7 mouse cellular contexts compared by ENCODE assay signal in genomic region chr4:44981974-44982287, GRCm38 (mm10). TPM values are rescaled to one million over a fixed set of nuclear protein-coding genes. Genes with fewer than 3 reads are reported as not detected.
DNase-seq lines count a peak whose midpoint lies in the region; ATAC-seq lines count a peak whose summit lies in the region.

No protein-coding gene starts in this region.

- no peaks in the 10 kb centered on the region for H3K36me3 ChIP-seq in lung, embryonic 16.5 days (ENCODE audit: control insufficient read depth, insufficient read depth, low read length)
- peaks cover 5% of the 10 kb centered on the region; the same call in 1 of the 2 replicates for H3K36me3 ChIP-seq in forebrain, embryonic 12.5 days (replicated peaks)
- H3K36me3 ChIP-seq in stomach, embryonic 15.5 days, result no peaks in the 10 kb centered on the region

- H3K4me1 ChIP-seq in lung, embryonic 16.5 days (replicated peaks; ENCODE audit: control insufficient read depth, insufficient read depth, low read length), result peaks cover 20% of the 10 kb centered on the region
- H3K4me1 ChIP-seq in forebrain, embryonic 12.5 days, result peaks cover 14% of the 10 kb centered on the region
- peaks cover 23% of the 10 kb centered on the region for H3K4me1 ChIP-seq in stomach, embryonic 15.5 days

- peak overlapping the region; percentile 88 for H3K4me2 ChIP-seq in lung, embryonic 16.5 days (ENCODE audit: low read depth, low read length)
- peak overlapping the region; percentile 94 for H3K4me2 ChIP-seq in forebrain, embryonic 12.5 days
- peak overlapping the region; percentile 95 for H3K4me2 ChIP-seq in stomach, embryonic 15.5 days

- no peaks in the 10 kb centered on the region for H3K9me3 ChIP-seq in lung, embryonic 16.5 days (ENCODE audit: control insufficient read depth, low read length)
- no peaks in the 10 kb centered on the region for H3K9me3 ChIP-seq in forebrain, embryonic 12.5 days
- no peaks in the 10 kb centered on the region for H3K9me3 ChIP-seq in stomach, embryonic 15.5 days

- no peaks in the 10 kb centered on the region for H3K27me3 ChIP-seq in lung, embryonic 16.5 days (ENCODE audit: control insufficient read depth, insufficient read depth, low read depth, low read length)
- no peaks in the 10 kb centered on the region for H3K27me3 ChIP-seq in forebrain, embryonic 12.5 days
- H3K27me3 ChIP-seq in stomach, embryonic 15.5 days (replicated peaks), result no peaks in the 10 kb centered on the region

- ATAC-seq in lung, embryonic 16.5 days (ENCODE audit: low read depth), result no peak
- no peak for ATAC-seq in forebrain, embryonic 12.5 days (ENCODE audit: low FRiP score)
- ATAC-seq in stomach, embryonic 15.5 days (ENCODE audit: insufficient read depth, low FRiP score, low read depth), result no peak

- WGBS in lung, embryonic 16.5 days, result 17% methylated on average over 5 of the region's 5 CpGs
- 14% methylated on average over 5 of the region's 5 CpGs for WGBS in forebrain, embryonic 12.5 days
- WGBS in large intestine, adult 2 months, result 12% methylated on average over 5 of the region's 5 CpGs
- 27% methylated on average over 5 of the region's 5 CpGs for WGBS in stomach, embryonic 15.5 days

- H3K9ac ChIP-seq in lung, embryonic 16.5 days (ENCODE audit: low read length), result peak overlapping the region; percentile 88
- peak overlapping the region; percentile 81 for H3K9ac ChIP-seq in forebrain, embryonic 12.5 days
- H3K9ac ChIP-seq in stomach, embryonic 15.5 days, result peak overlapping the region; percentile 83; the same call in 1 of the 2 replicates

- peak overlapping the region; percentile 89 for H3K27ac ChIP-seq in lung, embryonic 16.5 days (ENCODE audit: low read length)
- peak overlapping the region; percentile 73; the same call in 1 of the 2 replicates for H3K27ac ChIP-seq in forebrain, embryonic 12.5 days
- H3K27ac ChIP-seq in stomach, embryonic 15.5 days, result peak overlapping the region; percentile 84; the same call in 1 of the 2 replicates

- no peak for DNase-seq in lung, postnatal 25 days (ENCODE audit: low spot score)
- DNase-seq in large intestine, adult 2 months (ENCODE audit: low read depth, low spot score), result peak; percentile 3
- no peak for DNase-seq in gastrocnemius, postnatal 10 days
- DNase-seq in adrenal gland, postnatal 10 days, result no peak

- H3K4me3 ChIP-seq in lung, embryonic 16.5 days (ENCODE audit: low read length), result peak overlapping the region; percentile 83
- H3K4me3 ChIP-seq in forebrain, embryonic 12.5 days (replicated peaks), result peak overlapping the region; percentile 72
- H3K4me3 ChIP-seq in stomach, embryonic 15.5 days (replicated peaks), result peak overlapping the region; percentile 72

RNA-seq across cellular contexts. Expression of gene Grhpr, which starts 0.7 kb away (rescaled TPM):
- polyA plus RNA-seq in lung, embryonic 16.5 days (2015; fragmentation: Nextera tagmentation; extraction: Ambion mirVana), result 57.5 and 57.6 TPM in 2 replicates
- 30.8 and 36.1 TPM in 2 replicates for polyA plus RNA-seq in forebrain, embryonic 12.5 days (2016; fragmentation: Nextera tagmentation; extraction: Ambion mirVana)
- polyA plus RNA-seq in large intestine, adult 2 months (2012; rRNA removed), result 26.4 and 29.5 TPM in 2 replicates
- 79.2 and 84.2 TPM in 2 replicates for polyA plus RNA-seq in stomach, embryonic 15.5 days (2015; fragmentation: Nextera tagmentation; extraction: Ambion mirVana)
- 10 to 100 TPM; 31.6 to 33.7 TPM for total RNA-seq in gastrocnemius, postnatal 10 days (2021)
- total RNA-seq in adrenal gland, postnatal 10 days (2021), result 100 to 1,000 TPM; 145 to 194 TPM

RNA-seq across cellular contexts. Expression of gene Zbtb5, which starts 30.3 kb away (rescaled TPM):
- 19.2 and 19.5 TPM in 2 replicates for polyA plus RNA-seq in lung, embryonic 16.5 days (2015; fragmentation: Nextera tagmentation; extraction: Ambion mirVana)
- polyA plus RNA-seq in forebrain, embryonic 12.5 days (2016; fragmentation: Nextera tagmentation; extraction: Ambion mirVana), result 48.6 and 52.6 TPM in 2 replicates
- 4.1 and 7.4 TPM in 2 replicates for polyA plus RNA-seq in large intestine, adult 2 months (2012; rRNA removed)
- polyA plus RNA-seq in stomach, embryonic 15.5 days (2015; fragmentation: Nextera tagmentation; extraction: Ambion mirVana), result 17.6 and 20.1 TPM in 2 replicates
- total RNA-seq in gastrocnemius, postnatal 10 days (2021), result 1 to 10 TPM; 8.2 to 9.3 TPM
- total RNA-seq in adrenal gland, postnatal 10 days (2021), result 10 to 100 TPM; 11.5 to 17.6 TPM

RNA-seq across cellular contexts. Expression of gene Polr1e, which starts 36.5 kb away (rescaled TPM):
- 29.8 and 31.5 TPM in 2 replicates for polyA plus RNA-seq in lung, embryonic 16.5 days (2015; fragmentation: Nextera tagmentation; extraction: Ambion mirVana)
- polyA plus RNA-seq in forebrain, embryonic 12.5 days (2016; fragmentation: Nextera tagmentation; extraction: Ambion mirVana), result 41.5 and 45.5 TPM in 2 replicates
- 5.2 and 5.4 TPM in 2 replicates for polyA plus RNA-seq in large intestine, adult 2 months (2012; rRNA removed)
- 37.4 and 41.8 TPM in 2 replicates for polyA plus RNA-seq in stomach, embryonic 15.5 days (2015; fragmentation: Nextera tagmentation; extraction: Ambion mirVana)
- 1 to 10 TPM; 6.7 to 8.2 TPM for total RNA-seq in gastrocnemius, postnatal 10 days (2021)
- total RNA-seq in adrenal gland, postnatal 10 days (2021), result 10 to 100 TPM; 14.6 to 16.1 TPM
